Mouse (Mus musculus): Measurements from ENCODE around the gene Pwwp2b.

- TF ChIP-seq EP300 (IDR thresholded peaks at IDR 0.05) (no peak), CTCF (IDR thresholded peaks at IDR 0.05) (no peak)
These were observed 32.9 kb downstream of the Pwwp2b start for GRCm38 (mm10) chr7:139281195-139281594.
